Mouse (Mus musculus) gastrocnemius, postnatal 14 days (tissue): ENCODE measurements around the gene H2-Ke6. TPM values are rescaled to one million over a fixed set of nuclear protein-coding genes. Genes with fewer than 3 reads are reported as not detected.
A peak's percentile ranks its signal among the peaks of the same experiment; 100 is the strongest.
"Not testable (repeated sequence)": the region's sequence is repeated elsewhere in the genome, so short reads cannot be mapped to it uniquely, and the experiment has no call there.

Experiments used
- DNase-seq: peaks from one replicate; pipeline ENCODE4 v3.0.0; 2021; ENCODE audit warnings: mixed read lengths
- intact Hi-C: fragments of 180-260 bp; cut with DNase I; formaldehyde crosslinking; loops from one replicate; pipeline ENCODE4 v1.15.1; 2025; ENCODE audit warnings: low total_unique reads
- total RNA-seq, 2 experiments: library from RNA; stranded (reverse); gene quantifications; 2 replicates each; pipeline ENCODE4 v1.2.3; 2021

Gene H2-Ke6
- total RNA-seq, 2 experiments from 2014 or later: 50.1 to 51.3 TPM

DNA sequence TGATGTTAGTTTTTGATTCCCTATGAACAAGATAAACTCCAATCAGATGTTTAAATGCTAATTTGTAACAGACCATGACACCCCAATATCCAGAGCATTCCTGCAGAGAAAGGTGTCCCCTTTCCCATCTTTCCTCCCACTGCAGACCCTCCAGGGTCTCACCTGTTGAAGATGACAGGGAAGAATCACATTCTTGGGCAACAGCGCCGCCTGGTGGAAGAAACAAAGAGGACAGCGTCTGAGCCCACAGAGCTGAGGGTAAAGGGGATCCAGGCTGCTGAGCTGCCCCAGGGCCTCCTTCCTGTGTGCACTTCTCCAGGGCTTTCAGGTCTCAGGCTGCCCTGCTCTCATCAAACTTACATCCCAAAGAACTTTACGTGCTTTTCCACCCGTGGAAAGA, 24.4 kb downstream of the H2-Ke6 start:
- no peak for DNase-seq
- intact Hi-C loops: no loop called here

- intact Hi-C loops: not testable (repeated sequence)
Measured at GRCm38 (mm10) chr17:34000796-34001195, 27.1 kb downstream of the H2-Ke6 start.

GRCm38 (mm10) chr17:34000150-34000537, 27.7 kb downstream of the H2-Ke6 start, which contains the start of gene H2-K1:
Gene H2-K1 (minus strand): TSS chr17:34000347.
- intact Hi-C loops: no loop called here
- peak; percentile 87 for DNase-seq

More at GRCm38 (mm10) chr17:34000796-34001195, 27.1 kb downstream of the H2-Ke6 start:
- DNase-seq: not testable (repeated sequence)

DNA sequence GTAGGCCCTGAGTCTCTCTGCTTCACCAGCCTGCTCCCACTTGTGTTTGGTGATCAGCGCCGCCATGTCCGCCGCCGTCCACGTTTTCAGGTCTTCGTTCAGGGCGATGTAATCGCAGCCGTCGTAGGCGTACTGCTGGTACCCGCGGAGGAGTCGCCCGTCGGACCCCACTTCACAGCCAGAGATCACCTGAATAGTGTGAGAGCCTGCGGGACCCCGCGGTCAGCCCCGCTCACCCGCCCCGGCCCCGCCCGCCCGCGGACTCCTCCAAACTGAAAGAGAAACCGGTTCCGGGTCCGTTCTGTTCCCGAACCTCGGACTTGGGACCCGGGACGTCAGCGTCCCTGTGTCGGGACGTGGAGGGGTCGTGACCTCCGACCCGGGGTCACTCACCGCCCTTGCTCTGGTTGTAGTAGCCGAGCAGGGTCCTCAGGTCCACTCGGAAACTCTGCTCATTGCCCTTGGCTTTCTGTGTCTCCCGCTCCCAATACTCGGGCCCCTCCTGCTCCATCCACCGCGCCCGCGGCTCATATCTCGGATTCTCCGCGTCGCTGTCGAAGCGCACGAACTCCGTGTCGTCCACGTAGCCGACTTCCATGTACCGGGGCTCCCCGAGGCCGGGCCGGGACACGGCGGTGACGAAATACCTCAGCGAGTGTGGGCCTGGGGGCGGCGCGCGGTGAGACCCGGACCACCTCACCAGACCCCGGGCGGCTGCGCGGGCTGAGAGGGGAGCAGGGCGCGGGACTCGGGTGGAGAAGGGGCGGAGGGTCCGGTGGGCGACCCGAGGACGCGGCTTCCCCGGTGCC, 28.3 kb downstream of the H2-Ke6 start:
- intact Hi-C loops: no loop called here
- DNase-seq: peak; percentile 19

DNA sequence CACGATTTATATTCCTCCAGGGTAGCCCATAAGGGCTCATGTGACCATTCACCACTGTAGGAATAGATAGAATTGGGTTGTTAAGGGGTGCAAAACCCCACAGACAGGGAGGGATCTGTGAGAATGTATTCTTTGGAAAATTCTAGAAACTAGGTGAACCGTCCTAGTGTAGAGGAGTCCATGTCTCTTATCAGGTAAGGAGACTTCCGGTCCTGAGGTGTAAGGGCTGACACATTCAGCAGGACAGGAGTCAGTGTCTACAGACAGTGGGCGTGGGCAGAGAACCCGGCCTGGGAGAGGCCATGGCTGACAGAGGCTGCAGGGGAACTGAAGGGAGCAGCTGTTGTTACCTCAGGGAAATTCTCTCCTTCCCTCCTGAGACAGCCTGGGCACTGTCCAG, 29.2 kb downstream of the H2-Ke6 start:
- intact Hi-C loops, DNase-seq: not testable (repeated sequence)

GRCm38 (mm10) chr17:33997025-33997424, 30.8 kb downstream of the H2-Ke6 start:
- intact Hi-C loops, DNase-seq: not testable (repeated sequence)

- intact Hi-C loops: loop anchor here (2.0 kb wide), 1 partner anchor 1275 kb away; no protein-coding TSS in a partner anchor
- no peak for DNase-seq
Measured at GRCm38 (mm10) chr17:33995651-33996050, 32.2 kb downstream of the H2-Ke6 start.

- DNase-seq: no peak
- intact Hi-C loops: loop anchor here (2.0 kb wide), 1 partner anchor 1276 kb away; no protein-coding TSS in a partner anchor
Measured at GRCm38 (mm10) chr17:33994959-33995358, 32.9 kb downstream of the H2-Ke6 start.

DNA sequence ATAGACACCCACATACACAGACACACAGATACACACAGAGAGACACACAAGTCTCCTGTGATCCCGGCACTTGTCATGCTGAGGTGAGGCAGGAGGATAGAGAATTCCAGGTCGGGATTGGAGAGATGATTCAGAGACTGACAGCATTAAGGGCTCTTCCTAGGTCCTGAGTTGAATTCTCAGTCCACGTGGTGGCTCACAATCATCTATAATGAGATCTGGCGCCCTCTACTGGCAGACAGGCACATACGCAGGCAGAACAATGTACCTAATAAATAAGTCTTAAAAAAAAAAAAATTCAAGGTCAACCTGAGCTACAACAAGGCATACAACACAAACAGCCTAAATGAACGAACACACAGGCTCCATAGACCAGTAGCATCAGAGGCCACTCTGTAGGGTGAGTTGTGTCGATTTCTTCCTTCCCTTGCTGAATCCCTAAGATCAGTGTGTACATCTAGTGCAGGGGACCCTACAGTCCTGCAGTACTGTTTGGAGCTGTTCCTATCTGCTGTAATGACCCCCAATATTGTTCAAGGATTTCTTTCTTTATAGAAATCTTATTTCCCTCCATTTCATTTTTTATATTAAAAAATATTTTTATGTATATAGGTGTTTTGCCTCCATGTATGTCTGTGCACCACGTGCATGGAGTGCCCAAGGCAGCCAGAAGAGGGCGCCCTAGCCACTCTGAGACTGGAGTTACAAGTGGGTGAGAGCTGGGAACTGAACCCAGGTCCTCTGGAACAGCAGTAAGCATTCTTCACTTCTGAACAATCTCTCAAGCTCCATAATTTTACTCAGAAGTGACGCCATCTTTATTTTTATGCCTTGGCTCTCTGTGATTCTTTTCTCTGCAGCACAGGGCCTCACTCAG, 35.8 kb downstream of the H2-Ke6 start:
- peak; percentile 54 for DNase-seq
- intact Hi-C loops: no loop called here

DNA sequence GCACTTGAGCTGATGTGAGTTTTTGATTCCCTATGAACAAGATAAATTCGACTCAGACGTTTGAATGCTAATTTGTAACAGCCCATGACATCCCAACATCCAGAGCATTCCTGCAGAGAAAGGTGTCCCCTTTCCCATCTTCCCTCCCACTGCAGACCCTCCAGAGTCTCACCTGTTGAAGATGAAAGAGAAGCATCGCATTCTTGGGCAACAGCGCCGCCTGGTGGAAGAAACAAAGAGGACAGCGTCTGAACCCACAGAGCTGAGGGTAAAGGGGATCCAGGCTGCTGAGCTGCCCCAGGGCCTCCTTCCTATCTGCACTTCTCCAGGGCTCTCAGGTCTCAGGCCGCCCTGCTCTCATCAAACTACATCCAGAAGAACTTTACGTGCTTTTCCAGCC, 45.7 kb downstream of the H2-Ke6 start:
- intact Hi-C loops, DNase-seq: not testable (repeated sequence)

DNA sequence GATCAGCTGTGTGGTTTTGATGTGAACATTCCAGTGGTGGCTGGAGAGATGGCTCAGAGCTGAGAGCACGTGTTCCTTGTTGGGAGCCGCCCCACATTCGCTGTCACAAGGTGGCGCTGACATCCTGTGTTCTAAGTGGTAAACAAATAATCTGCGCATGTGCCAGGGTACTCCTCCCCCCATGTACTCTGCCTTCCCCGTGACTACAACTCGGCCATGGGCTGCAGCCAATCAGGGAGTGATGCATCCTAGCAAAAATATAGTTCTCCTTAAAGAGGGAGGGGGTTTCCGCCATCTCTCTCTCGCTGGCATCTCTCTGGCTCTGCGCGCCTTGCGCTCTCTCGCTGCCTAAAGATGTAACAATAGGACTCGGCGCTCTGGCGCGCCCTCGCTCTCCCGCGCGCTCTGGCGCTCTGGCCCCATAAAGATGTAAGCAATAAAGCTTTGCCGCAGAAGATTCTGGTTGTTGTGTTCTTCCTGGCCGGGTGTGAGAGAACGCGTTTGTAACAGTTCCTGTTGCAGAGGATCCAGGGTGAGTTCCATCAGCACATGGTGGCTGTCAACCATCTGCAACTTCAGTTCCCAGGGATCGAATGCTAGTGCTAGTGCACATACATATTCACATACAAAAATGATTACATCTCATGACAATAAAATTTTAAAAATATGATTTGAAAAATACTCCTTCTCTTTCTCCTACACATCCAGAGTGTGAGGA, 46.5 kb downstream of the H2-Ke6 start:
- peak; percentile 84 for DNase-seq
- intact Hi-C loops: not testable (repeated sequence)

- DNase-seq: no peak
- intact Hi-C loops: no loop called here
Measured at GRCm38 (mm10) chr17:33980181-33981035, 47.5 kb downstream of the H2-Ke6 start.

DNA sequence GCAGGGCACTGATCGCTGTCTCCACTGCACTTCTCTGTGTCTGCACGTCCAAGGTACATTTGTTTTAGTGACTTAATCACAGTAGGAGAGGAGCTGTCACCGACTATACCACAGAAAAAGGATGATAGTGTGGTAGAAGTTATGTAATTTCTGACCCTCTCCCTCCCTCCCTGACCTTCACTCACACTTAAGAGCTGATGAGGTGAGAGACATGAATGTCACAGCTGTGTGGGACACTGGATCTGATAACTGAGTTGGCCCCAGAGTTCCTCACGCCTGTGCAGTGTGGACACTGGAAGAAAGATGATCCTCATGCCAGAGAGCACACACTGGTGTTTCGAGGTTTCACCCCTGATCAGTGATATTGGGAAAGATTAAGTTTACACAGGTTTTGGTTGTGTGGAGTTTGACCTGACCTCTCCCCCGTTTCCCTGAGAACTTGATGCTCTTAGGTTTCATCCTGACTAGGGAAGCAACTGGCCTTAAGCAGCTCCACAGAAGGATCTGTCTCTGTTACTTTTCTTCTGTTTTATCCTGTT, 48.3 kb downstream of the H2-Ke6 start:
- intact Hi-C loops: no loop called here
- DNase-seq: no peak

GRCm38 (mm10) chr17:33978631-33979031, 49.2 kb downstream of the H2-Ke6 start:
- intact Hi-C loops: no loop called here
- DNase-seq: peak; percentile 75

- no peak for DNase-seq
- intact Hi-C loops: no loop called here
Measured at GRCm38 (mm10) chr17:33977861-33978557, 49.9 kb downstream of the H2-Ke6 start.
